Mouse (Mus musculus) inflammation-experienced regulatory T-cells, adult 6 months (primary cell): Measurements from ENCODE around the gene Crygn. TPM values are rescaled to one million over a fixed set of nuclear protein-coding genes. Genes with fewer than 3 reads are reported as not detected.
"Not testable (repeated sequence)": the region's sequence is repeated elsewhere in the genome, so short reads cannot be mapped to it uniquely, and the experiment has no call there.

Experiments
- ATAC-seq: one replicate; pipeline ENCODE4 v1.8.0; 2017
- polyA plus RNA-seq, 3 experiments: library from polyadenylated mRNA; unstranded; fragments of 100-300 nt; shearing (Covaris generic); gene quantifications; one replicate each; pipeline ENCODE4 v1.2.1; 2017

Crygn gene
- polyA plus RNA-seq: 1 to 10 TPM in 1 of 3 experiments, not detected in 2; 3.2 TPM

- no peak for ATAC-seq
These were observed at the start of gene Crygn for GRCm38 (mm10) chr5:24757816-24758215. Gene Crygn (minus strand): TSS chr5:24758008.

- no peak for ATAC-seq
These were observed 47.4 kb upstream of the Crygn start for GRCm38 (mm10) chr5:24805222-24805621.

GRCm38 (mm10) chr5:24804661-24805060 lies 46.9 kb upstream of the Crygn start:
- ATAC-seq: no peak

- ATAC-seq: no peak
These were observed 44.2 kb upstream of the Crygn start for GRCm38 (mm10) chr5:24801841-24802624.

GRCm38 (mm10) chr5:24800416-24800815 lies 42.6 kb upstream of the Crygn start:
- ATAC-seq: peak; percentile 46

- ATAC-seq: no peak
These were observed 40.8 kb upstream of the Crygn start for GRCm38 (mm10) chr5:24798639-24799038.

GRCm38 (mm10) chr5:24797858-24798257 lies 40.0 kb upstream of the Crygn start:
- no peak for ATAC-seq

- ATAC-seq: no peak
These were observed 35.2 kb upstream of the Crygn start for GRCm38 (mm10) chr5:24792961-24793360.

- no peak for ATAC-seq
These were observed 25.1 kb upstream of the Crygn start for GRCm38 (mm10) chr5:24782957-24783356.

- no peak for ATAC-seq
These were observed 23.2 kb upstream of the Crygn start for GRCm38 (mm10) chr5:24781048-24781447.

GRCm38 (mm10) chr5:24779881-24780512 lies 22.2 kb upstream of the Crygn start:
- peak; percentile 61 for ATAC-seq

GRCm38 (mm10) chr5:24779321-24779720 lies 21.5 kb upstream of the Crygn start:
- no peak for ATAC-seq

- ATAC-seq: no peak
These were observed 21.0 kb upstream of the Crygn start for GRCm38 (mm10) chr5:24778843-24779140.

- no peak for ATAC-seq
These were observed 20.5 kb upstream of the Crygn start for GRCm38 (mm10) chr5:24778082-24778842.

- ATAC-seq: peak; percentile 89
These were observed 18.9 kb upstream of the Crygn start for GRCm38 (mm10) chr5:24776681-24777080.

GRCm38 (mm10) chr5:24774549-24774948 lies 16.7 kb upstream of the Crygn start:
- not testable (repeated sequence) for ATAC-seq

GRCm38 (mm10) chr5:24756931-24757330 lies 877 bp downstream of the Crygn start:
- no peak for ATAC-seq

- ATAC-seq: no peak
These were observed 5.7 kb downstream of the Crygn start for GRCm38 (mm10) chr5:24752175-24752498.

- ATAC-seq: peak; percentile 77
These were observed 6.3 kb downstream of the Crygn start for GRCm38 (mm10) chr5:24751305-24752174.

- ATAC-seq: peak; percentile 84
These were observed 7.2 kb downstream of the Crygn start for GRCm38 (mm10) chr5:24750321-24751304.

GRCm38 (mm10) chr5:24749731-24750130 lies 8.1 kb downstream of the Crygn start:
- no peak for ATAC-seq
